Mouse (Mus musculus): ENCODE results near the gene Gm45062. TPM values are rescaled to one million over a fixed set of nuclear protein-coding genes. Genes with fewer than 3 reads are reported as not detected.
A peak's percentile ranks its signal among the peaks of the same experiment; 100 is the strongest.

The Gm45062 gene
- polyA plus RNA-seq, 1 experiment from 2014 or later, result 0.85 TPM

DNA sequence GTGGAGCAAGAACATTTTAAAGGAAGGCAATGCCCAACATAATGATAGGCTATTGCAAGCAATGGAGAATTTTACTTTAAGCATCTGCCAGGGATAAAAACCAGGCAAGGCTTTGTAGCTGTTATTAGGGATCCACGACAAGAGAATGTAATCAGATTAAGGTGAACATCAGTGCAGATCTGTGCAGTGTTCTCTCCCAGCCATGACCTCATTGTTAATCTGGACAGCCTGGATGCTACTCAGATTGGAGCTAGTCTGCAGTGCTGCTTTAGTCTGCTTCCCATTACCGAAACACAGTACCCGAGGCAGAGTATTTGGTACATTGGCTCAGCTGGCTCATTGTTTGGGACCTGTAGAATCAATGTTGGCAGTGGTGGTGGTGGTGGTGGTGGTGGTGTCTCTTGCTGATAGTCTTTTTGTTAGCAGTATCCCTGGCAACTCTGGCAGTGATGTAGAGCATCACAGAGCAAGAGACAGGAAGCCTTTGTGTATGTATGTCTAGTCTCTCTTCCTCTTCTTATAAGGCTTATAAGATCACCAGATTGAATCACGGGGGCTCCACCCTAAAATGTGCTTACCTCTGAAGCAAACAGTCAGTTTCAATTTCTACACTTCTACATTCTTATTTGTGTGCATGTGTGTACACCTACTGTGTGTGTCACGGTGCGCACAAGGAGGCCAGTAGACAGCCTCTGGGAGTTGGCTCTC is 245.4 kb downstream of the Gm45062 start:
- TF ChIP-seq EP300 (IDR thresholded peaks at IDR 0.05; ENCODE audit: low read depth) (no peak), CTCF (IDR thresholded peaks at IDR 0.05; ENCODE audit: low read depth) (no peak)
- DNase-seq, result no peak

DNA sequence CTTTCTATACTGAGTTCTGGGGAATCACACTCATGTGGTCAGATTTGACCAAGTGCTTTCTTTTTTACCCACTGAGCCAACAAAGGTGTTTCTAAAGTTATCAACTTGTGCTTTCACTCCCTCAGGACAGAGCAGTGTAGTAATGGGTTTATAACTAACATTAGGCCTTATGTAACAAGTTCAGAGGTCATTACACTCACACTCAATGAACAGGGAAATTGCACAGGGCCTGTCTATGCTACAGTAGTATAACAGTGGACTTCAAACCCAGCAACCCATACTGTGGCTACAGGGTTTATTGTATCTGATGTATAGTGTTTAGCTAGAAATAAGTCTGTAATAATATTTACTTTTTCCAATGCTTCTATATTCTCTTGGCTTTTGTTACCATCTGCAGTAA is 247.4 kb downstream of the Gm45062 start:
- peaks cover 18% of the 10 kb centered on the region for H3K4me1 ChIP-seq (ENCODE audit: insufficient read depth)
- TF ChIP-seq CTCF (IDR thresholded peaks at IDR 0.05; ENCODE audit: low read depth) (no peak), EP300 (IDR thresholded peaks at IDR 0.05; ENCODE audit: low read depth) (no peak)
- DNase-seq (no peak), ATAC-seq (no peak)
- no peaks in the 10 kb centered on the region for H3K27me3 ChIP-seq (ENCODE audit: insufficient read depth, low read length)
- H3K9me3 ChIP-seq (ENCODE audit: low read length), result no peaks in the 10 kb centered on the region
- H3K9ac ChIP-seq (replicated peaks), result no peak overlapping the region
- no peaks in the 10 kb centered on the region for H3K36me3 ChIP-seq (replicated peaks; ENCODE audit: insufficient read depth, low read length)
- H3K4me2 ChIP-seq (ENCODE audit: low read depth, low read length), result no peak overlapping the region
- H3K27ac ChIP-seq (ENCODE audit: low read depth), result no peak overlapping the region
- no peak overlapping the region for H3K4me3 ChIP-seq (ENCODE audit: low read depth, low read length)

More for the DNA sequence above, 245.4 kb downstream of the Gm45062 start:
- Histone ChIP-seq H3K9me3 (ENCODE audit: low read length) (no peaks in the 10 kb centered on the region), H3K27me3 (ENCODE audit: insufficient read depth, low read length) (no peaks in the 10 kb centered on the region), H3K4me1 (ENCODE audit: insufficient read depth) (peaks cover 8% of the 10 kb centered on the region; the same call in 1 of the 2 replicates), H3K9ac (replicated peaks) (no peak overlapping the region), H3K4me3 (ENCODE audit: low read depth, low read length) (no peak overlapping the region), H3K36me3 (replicated peaks; ENCODE audit: insufficient read depth, low read length) (no peaks in the 10 kb centered on the region), H3K27ac (ENCODE audit: low read depth) (peak overlapping the region; percentile 57; the same call in 1 of the 2 replicates), H3K4me2 (ENCODE audit: low read depth, low read length) (no peak overlapping the region)
- 80% methylated on average over 6 of the region's 6 CpGs for WGBS (ENCODE audit: insufficient replicate concordance)
- no peak for ATAC-seq

- Histone ChIP-seq H3K4me3 (ENCODE audit: low read depth, low read length) (peak overlapping the region; percentile 83), H3K27me3 (ENCODE audit: insufficient read depth, low read length) (no peaks in the 10 kb centered on the region), H3K9me3 (ENCODE audit: low read length) (no peaks in the 10 kb centered on the region), H3K4me1 (ENCODE audit: insufficient read depth) (peaks cover 18% of the 10 kb centered on the region), H3K27ac (ENCODE audit: low read depth) (peak overlapping the region; percentile 99), H3K36me3 (replicated peaks; ENCODE audit: insufficient read depth, low read length) (no peaks in the 10 kb centered on the region), H3K4me2 (ENCODE audit: low read depth, low read length) (peak overlapping the region; percentile 96), H3K9ac (replicated peaks) (peak overlapping the region; percentile 96)
- peak; percentile 99 for DNase-seq
- TF ChIP-seq EP300 (IDR thresholded peaks at IDR 0.05; ENCODE audit: low read depth) (no peak), CTCF (IDR thresholded peaks at IDR 0.05; ENCODE audit: low read depth) (no peak)
- ATAC-seq, result peak; percentile 98
- WGBS (ENCODE audit: insufficient replicate concordance), result under 1% methylated on average over 53 of the region's 56 CpGs
Measured at GRCm38 (mm10) chr6:8508883-8509536, 249.8 kb downstream of the Gm45062 start.

DNA sequence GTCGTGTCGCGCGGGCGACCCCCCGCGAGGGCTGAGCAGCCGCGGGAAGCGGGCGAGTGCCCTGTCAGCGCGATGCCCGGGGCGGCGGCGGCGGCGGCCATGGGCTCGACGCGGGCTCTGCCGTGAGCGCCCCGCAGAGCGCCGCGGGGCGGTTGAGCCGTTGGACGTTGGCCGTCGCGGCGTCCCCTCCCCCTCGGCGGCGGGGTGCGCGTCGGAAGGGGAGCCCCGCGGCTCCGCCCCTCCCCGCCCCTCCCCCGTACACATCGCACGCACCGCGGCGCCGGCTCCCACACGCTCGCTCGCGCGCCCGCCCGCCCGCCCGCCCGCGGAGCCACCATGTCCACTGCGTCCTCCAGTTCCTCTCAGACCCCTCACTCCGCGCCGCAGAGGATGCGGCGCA is 250.3 kb downstream of the Gm45062 start, which contains the start of gene Glcci1:
Glcci1 (plus strand) TSS at position 50 of the 400 bp plus-strand sequence.
- Histone ChIP-seq H3K36me3 (replicated peaks; ENCODE audit: insufficient read depth, low read length) (no peaks in the 10 kb centered on the region), H3K9me3 (ENCODE audit: low read length) (no peaks in the 10 kb centered on the region), H3K27ac (ENCODE audit: low read depth) (peak within 1 kb of the TSS; percentile 99), H3K4me1 (ENCODE audit: insufficient read depth) (peaks cover 18% of the 10 kb centered on the region), H3K9ac (replicated peaks) (peak within 1 kb of the TSS; percentile 96), H3K27me3 (ENCODE audit: insufficient read depth, low read length) (no peaks in the 10 kb centered on the region), H3K4me3 (ENCODE audit: low read depth, low read length) (peak within 1 kb of the TSS; percentile 83), H3K4me2 (ENCODE audit: low read depth, low read length) (peak within 1 kb of the TSS; percentile 96)
- DNase-seq (peak; percentile 86), ATAC-seq (peak; percentile 75)
- under 1% methylated on average over 20 of the region's 69 CpGs for WGBS (ENCODE audit: insufficient replicate concordance)
- TF ChIP-seq EP300 (IDR thresholded peaks at IDR 0.05; ENCODE audit: low read depth), result no peak

DNA sequence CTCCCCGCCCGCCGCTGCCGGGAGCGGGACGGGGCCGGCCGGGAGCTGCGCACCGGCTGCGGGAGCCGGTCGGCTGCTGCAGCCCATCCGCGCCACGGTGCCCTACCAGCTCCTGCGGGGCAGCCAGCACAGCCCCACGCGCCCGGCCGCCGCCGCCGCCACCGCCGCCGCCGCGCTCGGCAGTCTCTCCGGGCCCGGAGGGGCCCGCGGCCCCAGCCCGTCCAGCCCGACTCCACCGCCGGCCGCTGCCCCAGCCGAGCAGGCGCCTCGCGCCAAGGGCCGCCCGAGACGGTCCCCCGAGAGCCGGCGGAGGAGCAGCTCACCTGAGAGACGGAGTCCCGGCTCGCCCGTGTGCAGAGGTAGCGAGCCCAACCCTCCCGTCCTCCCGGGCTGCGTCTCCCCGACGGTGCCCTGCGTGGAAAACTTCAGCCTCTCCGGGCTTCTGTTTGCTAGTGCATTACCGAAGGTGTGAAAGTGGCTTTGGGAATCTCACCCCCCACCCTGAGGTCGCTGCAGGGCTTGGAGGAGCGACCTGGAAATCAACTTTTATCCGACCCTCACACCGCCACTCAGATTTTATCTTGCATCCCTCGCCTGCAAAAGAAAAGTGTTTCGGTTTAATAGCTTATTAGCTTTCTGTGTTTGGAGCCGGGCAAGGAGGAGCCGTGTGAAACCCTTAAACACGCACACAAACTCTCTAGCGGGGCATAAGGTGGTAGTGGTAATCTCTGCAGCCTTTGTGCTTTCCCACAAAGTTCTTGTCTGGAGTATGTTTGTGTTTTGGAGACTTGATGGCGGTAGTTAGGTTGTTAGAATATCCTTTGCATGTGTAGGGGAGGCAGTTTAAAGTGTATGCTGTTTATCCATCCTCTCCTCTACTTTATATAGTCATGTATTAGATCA is 251.0 kb downstream of the Gm45062 start:
- ATAC-seq (peak; percentile 9), DNase-seq (peak; percentile 61)
- WGBS (ENCODE audit: insufficient replicate concordance), result 1% methylated on average over 42 of the region's 73 CpGs
- H3K9me3 ChIP-seq (ENCODE audit: low read length), result no peaks in the 10 kb centered on the region
- no peaks in the 10 kb centered on the region for H3K36me3 ChIP-seq (replicated peaks; ENCODE audit: insufficient read depth, low read length)
- peak overlapping the region; percentile 96 for H3K4me2 ChIP-seq (ENCODE audit: low read depth, low read length)
- no peaks in the 10 kb centered on the region for H3K27me3 ChIP-seq (ENCODE audit: insufficient read depth, low read length)
- H3K4me1 ChIP-seq (ENCODE audit: insufficient read depth), result peaks cover 17% of the 10 kb centered on the region
- peak overlapping the region; percentile 96 for H3K9ac ChIP-seq (replicated peaks)
- peak overlapping the region; percentile 99 for H3K27ac ChIP-seq (ENCODE audit: low read depth)
- no peak for TF ChIP-seq EP300 (IDR thresholded peaks at IDR 0.05; ENCODE audit: low read depth)
- no peak for TF ChIP-seq CTCF (IDR thresholded peaks at IDR 0.05; ENCODE audit: low read depth)
- peak overlapping the region; percentile 83 for H3K4me3 ChIP-seq (ENCODE audit: low read depth, low read length)
